Mouse (Mus musculus): Measurements from ENCODE around the gene Tmem259. TPM values are rescaled to one million over a fixed set of nuclear protein-coding genes. Genes with fewer than 3 reads are reported as not detected.

Gene Tmem259
- polyA plus RNA-seq, 1 experiment from 2014 or later: 16.1 TPM

GRCm38 (mm10) chr10:79936284-79936910 is 47.7 kb downstream of the Tmem259 start:
- H3K4me2 ChIP-seq (ENCODE audit: low read depth): no peak overlapping the region
- H3K4me3 ChIP-seq (ENCODE audit: low read depth, low read length): no peak overlapping the region
- ATAC-seq (ENCODE audit: insufficient read depth, low FRiP score, low TSS enrichment) (no peak), DNase-seq (ENCODE audit: low spot score) (no peak)
- 81% methylated on average over 10 of the region's 10 CpGs for WGBS
- no peak overlapping the region for H3K9ac ChIP-seq (ENCODE audit: low read length)
- H3K27ac ChIP-seq (ENCODE audit: low read depth, low read length): no peak overlapping the region
- peaks cover 22% of the 10 kb centered on the region for H3K4me1 ChIP-seq (ENCODE audit: control insufficient read depth, insufficient read depth, low read length)
- peaks cover 3% of the 10 kb centered on the region; the same call in 1 of the 2 replicates for H3K36me3 ChIP-seq (ENCODE audit: control insufficient read depth, insufficient read depth, low read length)
- H3K9me3 ChIP-seq (ENCODE audit: control insufficient read depth, low read length): no peaks in the 10 kb centered on the region
- no peaks in the 10 kb centered on the region for H3K27me3 ChIP-seq (ENCODE audit: control insufficient read depth, insufficient read depth, low read length)

- no peak overlapping the region for H3K9ac ChIP-seq (ENCODE audit: low read length)
- H3K27me3 ChIP-seq (ENCODE audit: control insufficient read depth, insufficient read depth, low read length): no peaks in the 10 kb centered on the region
- no peak for ATAC-seq (ENCODE audit: insufficient read depth, low FRiP score, low TSS enrichment)
- DNase-seq (ENCODE audit: low spot score): no peak
- peaks cover 25% of the 10 kb centered on the region for H3K4me1 ChIP-seq (ENCODE audit: control insufficient read depth, insufficient read depth, low read length)
- no peak overlapping the region for H3K27ac ChIP-seq (ENCODE audit: low read depth, low read length)
- H3K4me2 ChIP-seq (ENCODE audit: low read depth): no peak overlapping the region
- H3K36me3 ChIP-seq (ENCODE audit: control insufficient read depth, insufficient read depth, low read length): peaks cover 6% of the 10 kb centered on the region
- 91% methylated on average over 16 of the region's 16 CpGs for WGBS
- no peak overlapping the region for H3K4me3 ChIP-seq (ENCODE audit: low read depth, low read length)
- H3K9me3 ChIP-seq (ENCODE audit: control insufficient read depth, low read length): no peaks in the 10 kb centered on the region
These were observed 49.1 kb downstream of the Tmem259 start for GRCm38 (mm10) chr10:79934794-79935569.

GRCm38 (mm10) chr10:79934272-79934721 is 49.8 kb downstream of the Tmem259 start:
- Histone ChIP-seq H3K27me3 (ENCODE audit: control insufficient read depth, insufficient read depth, low read length) (no peaks in the 10 kb centered on the region), H3K4me2 (ENCODE audit: low read depth) (no peak overlapping the region), H3K9ac (ENCODE audit: low read length) (no peak overlapping the region), H3K27ac (ENCODE audit: low read depth, low read length) (no peak overlapping the region), H3K9me3 (ENCODE audit: control insufficient read depth, low read length) (no peaks in the 10 kb centered on the region), H3K36me3 (ENCODE audit: control insufficient read depth, insufficient read depth, low read length) (peaks cover 6% of the 10 kb centered on the region), H3K4me3 (ENCODE audit: low read depth, low read length) (no peak overlapping the region), H3K4me1 (ENCODE audit: control insufficient read depth, insufficient read depth, low read length) (peaks cover 30% of the 10 kb centered on the region)
- ATAC-seq (ENCODE audit: insufficient read depth, low FRiP score, low TSS enrichment) (no peak), DNase-seq (ENCODE audit: low spot score) (no peak)
- WGBS: 65% methylated on average over 13 of the region's 13 CpGs

GRCm38 (mm10) chr10:79933861-79934260 is 50.3 kb downstream of the Tmem259 start:
- Histone ChIP-seq H3K36me3 (ENCODE audit: control insufficient read depth, insufficient read depth, low read length) (peaks cover 6% of the 10 kb centered on the region), H3K4me3 (ENCODE audit: low read depth, low read length) (no peak overlapping the region), H3K4me2 (ENCODE audit: low read depth) (no peak overlapping the region), H3K27me3 (ENCODE audit: control insufficient read depth, insufficient read depth, low read length) (no peaks in the 10 kb centered on the region), H3K4me1 (ENCODE audit: control insufficient read depth, insufficient read depth, low read length) (peaks cover 34% of the 10 kb centered on the region), H3K27ac (ENCODE audit: low read depth, low read length) (no peak overlapping the region), H3K9me3 (ENCODE audit: control insufficient read depth, low read length) (no peaks in the 10 kb centered on the region), H3K9ac (ENCODE audit: low read length) (no peak overlapping the region)
- 30% methylated on average over 6 of the region's 6 CpGs for WGBS
- ATAC-seq (ENCODE audit: insufficient read depth, low FRiP score, low TSS enrichment) (no peak), DNase-seq (ENCODE audit: low spot score) (no peak)

- no peak overlapping the region; the same call in 1 of the 2 replicates for H3K9ac ChIP-seq (ENCODE audit: low read length)
- H3K4me2 ChIP-seq (ENCODE audit: low read depth): no peak overlapping the region; the same call in 1 of the 2 replicates
- WGBS: 55% methylated on average over 9 of the region's 9 CpGs
- H3K4me3 ChIP-seq (ENCODE audit: low read depth, low read length): no peak overlapping the region
- ATAC-seq (ENCODE audit: insufficient read depth, low FRiP score, low TSS enrichment) (no peak), DNase-seq (ENCODE audit: low spot score) (no peak)
- peaks cover 36% of the 10 kb centered on the region for H3K4me1 ChIP-seq (ENCODE audit: control insufficient read depth, insufficient read depth, low read length)
- no peaks in the 10 kb centered on the region for H3K9me3 ChIP-seq (ENCODE audit: control insufficient read depth, low read length)
- H3K36me3 ChIP-seq (ENCODE audit: control insufficient read depth, insufficient read depth, low read length): peaks cover 6% of the 10 kb centered on the region
- 0 out of 2 replicates have a peak overlapping the region, but pooled peaks have one; percentile 34 for H3K27ac ChIP-seq (ENCODE audit: low read depth, low read length)
- H3K27me3 ChIP-seq (ENCODE audit: control insufficient read depth, insufficient read depth, low read length): no peaks in the 10 kb centered on the region
These were observed 50.9 kb downstream of the Tmem259 start for GRCm38 (mm10) chr10:79933145-79933679.

GRCm38 (mm10) chr10:79932736-79933135 is 51.4 kb downstream of the Tmem259 start:
- ATAC-seq (ENCODE audit: insufficient read depth, low FRiP score, low TSS enrichment) (no peak), DNase-seq (ENCODE audit: low spot score) (peak; percentile 52)
- Histone ChIP-seq H3K9me3 (ENCODE audit: control insufficient read depth, low read length) (no peaks in the 10 kb centered on the region), H3K4me3 (ENCODE audit: low read depth, low read length) (no peak overlapping the region), H3K9ac (ENCODE audit: low read length) (no peak overlapping the region; the same call in 1 of the 2 replicates), H3K27ac (ENCODE audit: low read depth, low read length) (peak overlapping the region; percentile 23; the same call in 1 of the 2 replicates), H3K4me1 (ENCODE audit: control insufficient read depth, insufficient read depth, low read length) (peaks cover 33% of the 10 kb centered on the region), H3K27me3 (ENCODE audit: control insufficient read depth, insufficient read depth, low read length) (no peaks in the 10 kb centered on the region), H3K4me2 (ENCODE audit: low read depth) (peak overlapping the region; percentile 19), H3K36me3 (ENCODE audit: control insufficient read depth, insufficient read depth, low read length) (peaks cover 6% of the 10 kb centered on the region)
- WGBS: 9% methylated on average over 8 of the region's 8 CpGs

GRCm38 (mm10) chr10:79931797-79932196 is 52.3 kb downstream of the Tmem259 start:
- Histone ChIP-seq H3K4me3 (ENCODE audit: low read depth, low read length) (no peak overlapping the region), H3K27ac (ENCODE audit: low read depth, low read length) (no peak overlapping the region), H3K4me2 (ENCODE audit: low read depth) (no peak overlapping the region), H3K36me3 (ENCODE audit: control insufficient read depth, insufficient read depth, low read length) (peaks cover 6% of the 10 kb centered on the region), H3K9ac (ENCODE audit: low read length) (no peak overlapping the region), H3K27me3 (ENCODE audit: control insufficient read depth, insufficient read depth, low read length) (no peaks in the 10 kb centered on the region), H3K4me1 (ENCODE audit: control insufficient read depth, insufficient read depth, low read length) (peaks cover 33% of the 10 kb centered on the region), H3K9me3 (ENCODE audit: control insufficient read depth, low read length) (no peaks in the 10 kb centered on the region)
- no peak for ATAC-seq (ENCODE audit: insufficient read depth, low FRiP score, low TSS enrichment)
- 82% methylated on average over 9 of the region's 9 CpGs for WGBS
- DNase-seq (ENCODE audit: low spot score): no peak

GRCm38 (mm10) chr10:79930826-79931186 is 53.3 kb downstream of the Tmem259 start:
- Histone ChIP-seq H3K27me3 (ENCODE audit: control insufficient read depth, insufficient read depth, low read length) (no peaks in the 10 kb centered on the region), H3K27ac (ENCODE audit: low read depth, low read length) (no peak overlapping the region), H3K36me3 (ENCODE audit: control insufficient read depth, insufficient read depth, low read length) (peaks cover 6% of the 10 kb centered on the region), H3K9me3 (ENCODE audit: control insufficient read depth, low read length) (no peaks in the 10 kb centered on the region), H3K9ac (ENCODE audit: low read length) (no peak overlapping the region), H3K4me3 (ENCODE audit: low read depth, low read length) (no peak overlapping the region), H3K4me2 (ENCODE audit: low read depth) (no peak overlapping the region), H3K4me1 (ENCODE audit: control insufficient read depth, insufficient read depth, low read length) (peaks cover 39% of the 10 kb centered on the region)
- ATAC-seq (ENCODE audit: insufficient read depth, low FRiP score, low TSS enrichment) (no peak), DNase-seq (ENCODE audit: low spot score) (no peak)
- 83% methylated on average over 16 of the region's 16 CpGs for WGBS

Measured in neural tube, embryonic 11.5 days (tissue).